Mouse (Mus musculus) midbrain, embryonic 12.5 days (tissue): Measurements from ENCODE around the gene Slc13a2. TPM values are rescaled to one million over a fixed set of nuclear protein-coding genes. Genes with fewer than 3 reads are reported as not detected.

Experiments used
- ATAC-seq: fragments of 200-750 bp; cut with Nextera tagmentation; 2 replicates; pipeline ENCODE4 v1.8.0; 2017; ENCODE audit warnings: low read depth, moderate TSS enrichment, moderate library complexity; ENCODE audit not compliant: low FRiP score
- H3K27ac ChIP-seq: fragments of 300-500 bp; sonication (generic); replicated peaks from 2 replicates; pipeline ENCODE4 v1.5.1; 2016; ENCODE audit warnings: mild to moderate bottlenecking
- H3K27me3 ChIP-seq: fragments of 300-500 bp; sonication (generic); 2 replicates; pipeline ENCODE4 v1.6.1; 2016; ENCODE audit warnings: mild to moderate bottlenecking
- H3K36me3 ChIP-seq: fragments of 300-500 bp; sonication (generic); 2 replicates; pipeline ENCODE4 v1.6.1; 2016
- H3K4me1 ChIP-seq: fragments of 300-500 bp; sonication (generic); 2 replicates; pipeline ENCODE4 v1.6.1; 2016
- H3K4me2 ChIP-seq: fragments of 300-500 bp; sonication (generic); replicated peaks from 2 replicates; pipeline ENCODE4 v1.6.1; 2016; ENCODE audit warnings: mild to moderate bottlenecking, moderate library complexity
- H3K4me3 ChIP-seq: fragments of 300-500 bp; sonication (generic); 2 replicates; pipeline ENCODE4 v1.5.1; 2016; ENCODE audit warnings: mild to moderate bottlenecking
- H3K9ac ChIP-seq: fragments of 300-500 bp; sonication (generic); replicated peaks from 2 replicates; pipeline ENCODE4 v1.6.1; 2016; ENCODE audit warnings: mild to moderate bottlenecking, moderate library complexity
- H3K9me3 ChIP-seq: fragments of 300-500 bp; sonication (generic); 2 replicates; pipeline ENCODE4 v1.6.1; 2016; ENCODE audit warnings: mild to moderate bottlenecking
- WGBS: fragments of 180-500 bp; shearing (Covaris S2); methylation state at CpG from one replicate; pipeline ENCODE4 v1.1.7; 2016; 5-methylcytosine and 5-hydroxymethylcytosine counted together
- polyA plus RNA-seq: library from polyadenylated mRNA; unstranded; fragments of >200 nt; fragmentation: Nextera tagmentation; extraction: Ambion mirVana; gene quantifications from 2 replicates; pipeline ENCODE4 v1.2.1, GENCODE M21; 2016

Slc13a2 gene
- polyA plus RNA-seq, 1 experiment from 2014 or later, result not detected

GRCm38 (mm10) chr11:78431176-78431575 lies 9.2 kb upstream of the Slc13a2 start:
- Histone ChIP-seq H3K36me3 (no peaks in the 10 kb centered on the region), H3K4me1 (0 out of 2 replicates have a peak, but pooled peaks cover 5% of the 10 kb centered on the region), H3K4me2 (no peak overlapping the region), H3K9me3 (no peaks in the 10 kb centered on the region), H3K4me3 (no peak overlapping the region), H3K27ac (no peak overlapping the region), H3K9ac (no peak overlapping the region), H3K27me3 (no peaks in the 10 kb centered on the region)
- no peak for ATAC-seq
- 94% methylated on average over 10 of the region's 10 CpGs for WGBS

- 56% methylated on average over 11 of the region's 11 CpGs for WGBS
- Histone ChIP-seq H3K9me3 (no peaks in the 10 kb centered on the region), H3K4me2 (no peak overlapping the region), H3K27me3 (no peaks in the 10 kb centered on the region), H3K4me3 (no peak overlapping the region), H3K36me3 (no peaks in the 10 kb centered on the region), H3K27ac (no peak overlapping the region), H3K4me1 (no peaks in the 10 kb centered on the region), H3K9ac (no peak overlapping the region)
- ATAC-seq, result no peak
Observed at GRCm38 (mm10) chr11:78430195-78430878, 8.3 kb upstream of the Slc13a2 start.

GRCm38 (mm10) chr11:78428309-78428708 lies 6.3 kb upstream of the Slc13a2 start:
- Histone ChIP-seq H3K36me3 (no peaks in the 10 kb centered on the region), H3K4me2 (no peak overlapping the region), H3K4me1 (no peaks in the 10 kb centered on the region), H3K27ac (no peak overlapping the region), H3K27me3 (no peaks in the 10 kb centered on the region; the same call in 1 of the 2 replicates), H3K4me3 (no peak overlapping the region), H3K9ac (no peak overlapping the region), H3K9me3 (no peaks in the 10 kb centered on the region)
- 72% methylated on average over 5 of the region's 5 CpGs for WGBS
- ATAC-seq, result no peak

GRCm38 (mm10) chr11:78427655-78428054 lies 5.6 kb upstream of the Slc13a2 start:
- H3K4me2 ChIP-seq, result no peak overlapping the region
- H3K9me3 ChIP-seq, result no peaks in the 10 kb centered on the region
- no peaks in the 10 kb centered on the region; the same call in 1 of the 2 replicates for H3K27me3 ChIP-seq
- ATAC-seq, result no peak
- H3K9ac ChIP-seq, result no peak overlapping the region
- no peak overlapping the region for H3K4me3 ChIP-seq
- H3K4me1 ChIP-seq, result no peaks in the 10 kb centered on the region
- H3K36me3 ChIP-seq, result no peaks in the 10 kb centered on the region
- WGBS, result 97% methylated on average over 6 of the region's 6 CpGs
- H3K27ac ChIP-seq, result no peak overlapping the region

GRCm38 (mm10) chr11:78425572-78425971 lies 3.6 kb upstream of the Slc13a2 start:
- H3K27me3 ChIP-seq, result no peaks in the 10 kb centered on the region; the same call in 1 of the 2 replicates
- H3K9ac ChIP-seq, result no peak overlapping the region
- H3K4me2 ChIP-seq, result no peak overlapping the region
- no peaks in the 10 kb centered on the region for H3K36me3 ChIP-seq
- no peaks in the 10 kb centered on the region for H3K9me3 ChIP-seq
- no peak for ATAC-seq
- 96% methylated on average over 1 of the region's 1 CpGs for WGBS
- no peak overlapping the region for H3K27ac ChIP-seq
- H3K4me3 ChIP-seq, result no peak overlapping the region
- no peaks in the 10 kb centered on the region for H3K4me1 ChIP-seq

GRCm38 (mm10) chr11:78424352-78424751 lies 2.3 kb upstream of the Slc13a2 start:
- Histone ChIP-seq H3K36me3 (no peaks in the 10 kb centered on the region), H3K4me3 (no peak overlapping the region), H3K9ac (no peak overlapping the region), H3K9me3 (no peaks in the 10 kb centered on the region), H3K4me1 (no peaks in the 10 kb centered on the region), H3K27me3 (no peaks in the 10 kb centered on the region; the same call in 1 of the 2 replicates), H3K4me2 (no peak overlapping the region), H3K27ac (no peak overlapping the region)
- ATAC-seq, result no peak
- WGBS, result 80% methylated on average over 2 of the region's 2 CpGs

GRCm38 (mm10) chr11:78421201-78422009 lies 612 bp downstream of the Slc13a2 start:
- Histone ChIP-seq H3K4me1 (no peaks in the 10 kb centered on the region), H3K36me3 (no peaks in the 10 kb centered on the region), H3K4me3 (no peak overlapping the region), H3K27ac (no peak overlapping the region), H3K9ac (no peak overlapping the region), H3K4me2 (no peak overlapping the region), H3K9me3 (no peaks in the 10 kb centered on the region), H3K27me3 (no peaks in the 10 kb centered on the region; the same call in 1 of the 2 replicates)
- WGBS, result 79% methylated on average over 13 of the region's 13 CpGs
- no peak for ATAC-seq

GRCm38 (mm10) chr11:78420263-78420889 lies 1.6 kb downstream of the Slc13a2 start:
- no peak overlapping the region for H3K27ac ChIP-seq
- H3K4me2 ChIP-seq, result no peak overlapping the region
- no peaks in the 10 kb centered on the region for H3K4me1 ChIP-seq
- H3K4me3 ChIP-seq, result no peak overlapping the region
- no peak for ATAC-seq
- H3K9ac ChIP-seq, result no peak overlapping the region
- WGBS, result 77% methylated on average over 12 of the region's 12 CpGs
- no peaks in the 10 kb centered on the region for H3K9me3 ChIP-seq
- no peaks in the 10 kb centered on the region for H3K36me3 ChIP-seq
- H3K27me3 ChIP-seq, result no peaks in the 10 kb centered on the region; the same call in 1 of the 2 replicates

GRCm38 (mm10) chr11:78416854-78417253 lies 5.2 kb downstream of the Slc13a2 start:
- Histone ChIP-seq H3K9me3 (no peaks in the 10 kb centered on the region), H3K4me3 (no peak overlapping the region), H3K27me3 (no peaks in the 10 kb centered on the region), H3K4me1 (no peaks in the 10 kb centered on the region), H3K36me3 (no peaks in the 10 kb centered on the region), H3K27ac (no peak overlapping the region), H3K9ac (no peak overlapping the region), H3K4me2 (no peak overlapping the region)
- no peak for ATAC-seq
- 85% methylated on average over 6 of the region's 6 CpGs for WGBS

- H3K36me3 ChIP-seq, result no peaks in the 10 kb centered on the region
- no peaks in the 10 kb centered on the region for H3K27me3 ChIP-seq
- no peak for ATAC-seq
- H3K27ac ChIP-seq, result no peak overlapping the region
- 77% methylated on average over 6 of the region's 6 CpGs for WGBS
- H3K9me3 ChIP-seq, result no peaks in the 10 kb centered on the region
- no peak overlapping the region for H3K9ac ChIP-seq
- no peak overlapping the region for H3K4me2 ChIP-seq
- no peaks in the 10 kb centered on the region for H3K4me1 ChIP-seq
- H3K4me3 ChIP-seq, result no peak overlapping the region
Observed at GRCm38 (mm10) chr11:78412861-78413260, 9.2 kb downstream of the Slc13a2 start.

- Histone ChIP-seq H3K9ac (no peak overlapping the region), H3K36me3 (no peaks in the 10 kb centered on the region), H3K27me3 (no peaks in the 10 kb centered on the region), H3K4me2 (no peak overlapping the region), H3K27ac (no peak overlapping the region), H3K4me3 (no peak overlapping the region), H3K9me3 (no peaks in the 10 kb centered on the region), H3K4me1 (no peaks in the 10 kb centered on the region)
- no peak for ATAC-seq
- WGBS, result 75% methylated on average over 6 of the region's 6 CpGs
Observed at GRCm38 (mm10) chr11:78412324-78412850, 9.6 kb downstream of the Slc13a2 start.
